In genomic region chr2:102873848-102874247, GRCm38 (mm10) we compare ENCODE assay signal across 8 mouse cellular contexts. TPM values are rescaled to one million over a fixed set of nuclear protein-coding genes. Genes with fewer than 3 reads are reported as not detected.
DNase-seq lines count a peak whose midpoint lies in the region; ATAC-seq and TF ChIP-seq lines count a peak whose summit lies in the region.
"Had no signal": no experiment of that assay in that cellular context is flagged by ENCODE, and none has a peak within 500 bp of the region (broad histone marks: within the 10 kb centered on the region; RNA-seq: fewer than 3 reads in every experiment).

No protein-coding gene starts in this region.

- H3K36me3 ChIP-seq in limb, embryonic 14.5 days (ENCODE audit: control insufficient read depth, insufficient read depth, low read length) = no peaks in the 10 kb centered on the region

- no peak overlapping the region for H3K9ac ChIP-seq in limb, embryonic 14.5 days (ENCODE audit: low read depth, low read length, severe bottlenecking)

- H3K4me2 ChIP-seq in limb, embryonic 14.5 days (replicated peaks; ENCODE audit: low read depth, low read length, severe bottlenecking) = no peak overlapping the region

- DNase-seq in spleen, postnatal 36 days (ENCODE audit: low spot score in 2 of 2) = peak; percentile 32 to 40
- no peak for DNase-seq in spleen, adult 12 weeks (ENCODE audit: low spot score)
- DNase-seq in limb, embryonic 14.5 days (ENCODE audit: low spot score) = peak; percentile 34
- peak; percentile 38 for DNase-seq in thymus, postnatal 4 days
- DNase-seq in adrenal gland, adult (ENCODE audit: inconsistent age in 2 of 2, low spot score in 1 of 2) = no peak
- DNase-seq in cerebellum, adult 18-20 months = no peak
- DNase-seq: kidney, postnatal 4 days had no signal

- 43% methylated on average over 4 of the region's 4 CpGs for WGBS in limb, embryonic 14.5 days

- no peaks in the 10 kb centered on the region for H3K27me3 ChIP-seq in limb, embryonic 14.5 days (ENCODE audit: control insufficient read depth, insufficient read depth, low read length)

- peak; percentile 37 for ATAC-seq in common myeloid progenitor, adult 5-6 weeks (replicated peaks; ENCODE audit: low read depth, poor library complexity, severe bottlenecking)
- ATAC-seq in limb, embryonic 14.5 days (ENCODE audit: low FRiP score, low read depth) = peak; percentile 47; the same call in 1 of the 2 replicates

- no peaks in the 10 kb centered on the region for H3K9me3 ChIP-seq in limb, embryonic 14.5 days (ENCODE audit: control insufficient read depth, low read length)

- TF ChIP-seq POLR2A in limb, embryonic 14.5 days (IDR thresholded peaks at IDR 0.05; ENCODE audit: borderline replicate concordance, extremely low read depth, insufficient read depth, insufficient read length) = no peak

- H3K4me3 ChIP-seq in limb, embryonic 14.5 days (replicated peaks; ENCODE audit: low read length) = no peak overlapping the region

- H3K27ac ChIP-seq in limb, embryonic 14.5 days (replicated peaks; ENCODE audit: low read depth, low read length) = no peak overlapping the region

- 0 out of 2 replicates have a peak, but pooled peaks cover 6% of the 10 kb centered on the region for H3K4me1 ChIP-seq in limb, embryonic 14.5 days (ENCODE audit: control insufficient read depth, insufficient read depth, low read length)

RNA-seq across cellular contexts. Expression of gene Cd44, which starts 27.6 kb away (rescaled TPM):
- 147 and 152 TPM in 2 replicates for total RNA-seq in common myeloid progenitor, adult 5-6 weeks (2017)
- polyA plus RNA-seq in limb, embryonic 14.5 days (2012; rRNA removed) = 29.3 and 32.1 TPM in 2 replicates
- polyA plus RNA-seq in limb, embryonic 14.5 days (2014; fragmentation: Nextera tagmentation; extraction: Ambion mirVana) = 39.5 and 46.3 TPM in 2 replicates

Comparison
In these comparisons a context has a peak if more than half of its experiments do, and no peak if none do; other contexts are left out.
1. DNase-seq: peak in spleen, postnatal 36 days (2 of 2), limb, embryonic 14.5 days (single experiment) and thymus, postnatal 4 days (single experiment); none in spleen, adult 12 weeks (single experiment), adrenal gland, adult (0 of 2) and cerebellum, adult 18-20 months (0 of 2).